Mouse (Mus musculus) myocyte (in vitro differentiated cells): Measurements from ENCODE around the gene Hpf1.
A peak's percentile ranks its signal among the peaks of the same experiment; 100 is the strongest.

Experiments
- CEBPB ChIP-seq: IDR thresholded peaks from 2 replicates; pipeline ENCODE4 v1.6.1; 2011; ENCODE audit warnings: mild to moderate bottlenecking, moderate library complexity; ENCODE audit not compliant: poor library complexity, insufficient read depth, severe bottlenecking
- MAX ChIP-seq: IDR thresholded peaks from one replicate; pipeline ENCODE4 v1.6.1; 2011; ENCODE audit warnings: low read depth, mild to moderate bottlenecking, control low read depth
- MYOD1 ChIP-seq, 3 experiments: IDR thresholded peaks; one replicate each; pipeline ENCODE4 v1.6.1; 2011; ENCODE audit warnings: control low read depth in 2 of 3, low read depth in 2 of 3, mild to moderate bottlenecking in 2 of 3, moderate library complexity in 1 of 3; ENCODE audit not compliant: insufficient read length in 2 of 3, control insufficient read depth in 1 of 3
- POLR2A ChIP-seq: IDR thresholded peaks from one replicate; pipeline ENCODE4 v1.6.1; 2011; ENCODE audit warnings: low read depth, mild to moderate bottlenecking, control low read depth, moderate library complexity; ENCODE audit not compliant: insufficient read length
- POLR2AphosphoS2 ChIP-seq: IDR thresholded peaks from one replicate; pipeline ENCODE4 v1.6.1; 2011; ENCODE audit warnings: low read depth, control low read depth; ENCODE audit not compliant: insufficient read length
- REST ChIP-seq: IDR thresholded peaks from one replicate; pipeline ENCODE4 v1.6.1; 2011; ENCODE audit warnings: mild to moderate bottlenecking, control low read depth, moderate library complexity; ENCODE audit not compliant: insufficient read depth, insufficient read length
- TCF12 ChIP-seq: IDR thresholded peaks from one replicate; pipeline ENCODE4 v1.6.1; 2011; ENCODE audit warnings: mild to moderate bottlenecking, control low read depth; ENCODE audit not compliant: poor library complexity, insufficient read depth, severe bottlenecking
- USF1 ChIP-seq: IDR thresholded peaks from one replicate; pipeline ENCODE4 v1.6.1; 2011; ENCODE audit warnings: low read depth, mild to moderate bottlenecking, control low read depth, moderate library complexity

DNA sequence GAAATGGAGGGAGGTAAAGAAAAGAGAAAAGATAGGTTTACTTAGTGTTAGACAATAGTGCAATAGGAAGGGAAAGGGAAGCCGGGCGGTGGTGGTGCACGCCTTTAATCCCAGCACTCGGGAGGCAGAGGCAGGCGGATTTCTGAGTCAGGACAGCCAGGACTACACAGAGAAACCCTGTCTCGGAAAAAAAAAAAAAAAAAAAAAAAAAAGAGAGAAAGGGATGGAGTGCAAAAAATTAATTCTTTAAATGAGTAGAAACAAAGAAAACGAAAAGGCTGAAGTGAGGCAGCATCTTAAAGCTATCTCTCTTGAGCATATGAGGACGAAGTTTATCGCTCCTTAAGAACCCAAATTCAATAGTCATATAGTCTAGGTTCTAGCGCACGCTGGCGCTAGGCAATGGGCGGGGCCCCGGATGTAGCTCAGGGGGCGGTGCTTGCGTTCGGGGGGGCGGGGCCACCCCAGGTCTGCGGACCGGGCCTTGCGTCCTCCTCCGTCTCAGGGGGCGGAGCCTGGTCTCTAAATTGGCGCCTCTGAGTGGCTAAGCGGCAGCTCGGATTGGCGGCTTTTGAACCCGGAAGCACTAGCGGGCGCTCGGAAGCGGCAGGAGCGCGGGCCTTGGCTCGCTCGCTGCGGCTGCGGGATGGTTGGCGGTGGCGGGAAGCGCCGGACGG is at the start of gene Hpf1:
- TF ChIP-seq MAX (no peak), POLR2AphosphoS2 (peak; percentile 66), CEBPB (no peak), USF1 (no peak), MYOD1 (IDR thresholded peaks at IDR 0.05; ENCODE audit: control insufficient read depth in 1 of 3, insufficient read length in 2 of 3, low read depth in 2 of 3) (no peak), TCF12 (no peak), POLR2A (peak; percentile 76), REST (no peak)
